Mouse (Mus musculus): ENCODE measurements at regions not wholly inside any gene's neighbourhood (a gene's known extent, or its start where the extent isn't known, plus 50 kb on each side); places are given as distances from the start of the nearest gene placed in this dataset.

- TF ChIP-seq CTCF (IDR thresholded peaks at IDR 0.05; ENCODE audit: low read depth) (no peak), EP300 (optimal IDR thresholded peaks at IDR 0.05) (no peak)
These were observed 255.1 kb upstream of the Gm765 start for GRCm38 (mm10) chr6:98597612-98598011.
